Mouse (Mus musculus) right cerebral cortex, postnatal 14 days (tissue): ENCODE measurements around the gene Gas6.

ENCODE experiments used
- DNase-seq: peaks from one replicate; pipeline ENCODE4 v3.0.0; 2022

Gene Gas6

GRCm38 (mm10) chr8:13459431-13459830 is 34.9 kb downstream of the Gas6 start:
- no peak for DNase-seq

- DNase-seq, result peak; percentile 63
Measured at GRCm38 (mm10) chr8:13455295-13455694, 39.0 kb downstream of the Gas6 start.

- DNase-seq, result no peak
Measured at GRCm38 (mm10) chr8:13454341-13455113, 39.8 kb downstream of the Gas6 start.

- no peak for DNase-seq
Measured at GRCm38 (mm10) chr8:13451747-13452277, 42.5 kb downstream of the Gas6 start.

- DNase-seq, result no peak
Measured at GRCm38 (mm10) chr8:13448145-13448544, 46.1 kb downstream of the Gas6 start.

GRCm38 (mm10) chr8:13446456-13446855 is 47.8 kb downstream of the Gas6 start:
- no peak for DNase-seq

GRCm38 (mm10) chr8:13442152-13442551 is 52.1 kb downstream of the Gas6 start:
- DNase-seq, result no peak

- DNase-seq, result no peak
Measured at GRCm38 (mm10) chr8:13437531-13437930, 56.8 kb downstream of the Gas6 start.

GRCm38 (mm10) chr8:13436052-13436451 is 58.2 kb downstream of the Gas6 start:
- no peak for DNase-seq

GRCm38 (mm10) chr8:13434889-13435288 is 59.4 kb downstream of the Gas6 start, which contains the start of gene Tmem255b:
Tmem255b (plus strand) TSS chr8:13435189.
- no peak for DNase-seq

GRCm38 (mm10) chr8:13433130-13433529 is 61.2 kb downstream of the Gas6 start:
- DNase-seq, result no peak

- no peak for DNase-seq
Measured at GRCm38 (mm10) chr8:13430866-13431265, 63.4 kb downstream of the Gas6 start.

GRCm38 (mm10) chr8:13430412-13430811 is 63.9 kb downstream of the Gas6 start:
- DNase-seq, result no peak

- no peak for DNase-seq
Measured at GRCm38 (mm10) chr8:13428156-13428555, 66.1 kb downstream of the Gas6 start.

GRCm38 (mm10) chr8:13427351-13427750 is 66.9 kb downstream of the Gas6 start:
- no peak for DNase-seq

GRCm38 (mm10) chr8:13420970-13421369 is 73.3 kb downstream of the Gas6 start:
- peak; percentile 19 for DNase-seq

GRCm38 (mm10) chr8:13419111-13419639 is 75.1 kb downstream of the Gas6 start:
- DNase-seq, result no peak

GRCm38 (mm10) chr8:13415879-13416278 is 78.4 kb downstream of the Gas6 start:
- DNase-seq, result no peak
